Mouse (Mus musculus) fibroblast of lung, adult 2 months (primary cell): ENCODE measurements at regions not wholly inside any gene's neighbourhood (a gene's known extent, or its start where the extent isn't known, plus 50 kb on each side); places are given as distances from the start of the nearest gene placed in this dataset.

Experiments used
- DNase-seq: peaks from one replicate; pipeline ENCODE4 v3.0.0-alpha.2; 2011; ENCODE audit warnings: low read depth

- DNase-seq, result no peak
Observed at GRCm38 (mm10) chr7:71214500-71215055, 136.7 kb downstream of the Gm10295 start.

GRCm38 (mm10) chr7:71193131-71193530, 158.2 kb downstream of the Gm10295 start:
- DNase-seq, result no peak

GRCm38 (mm10) chr7:71190161-71190711, 161.0 kb downstream of the Gm10295 start:
- DNase-seq, result no peak

GRCm38 (mm10) chr7:71189757-71190156, 161.5 kb downstream of the Gm10295 start:
- no peak for DNase-seq

GRCm38 (mm10) chr7:71188119-71188518, 163.2 kb downstream of the Gm10295 start:
- DNase-seq, result no peak

GRCm38 (mm10) chr7:71174871-71175270, 176.4 kb downstream of the Gm10295 start:
- no peak for DNase-seq

- DNase-seq, result no peak
Observed at GRCm38 (mm10) chr7:71139068-71139467, 212.2 kb downstream of the Gm10295 start.

- DNase-seq, result no peak
Observed at GRCm38 (mm10) chr7:71129981-71130380, 221.3 kb downstream of the Gm10295 start.

- no peak for DNase-seq
Observed at GRCm38 (mm10) chr7:71128928-71129327, 222.4 kb downstream of the Gm10295 start.

GRCm38 (mm10) chr7:71121453-71121852, 229.8 kb downstream of the Gm10295 start:
- DNase-seq, result no peak

- no peak for DNase-seq
Observed at GRCm38 (mm10) chr7:71120975-71121374, 230.3 kb downstream of the Gm10295 start.

- DNase-seq, result no peak
Observed at GRCm38 (mm10) chr7:71119987-71120386, 231.3 kb downstream of the Gm10295 start.

GRCm38 (mm10) chr7:71107101-71107500, 244.2 kb downstream of the Gm10295 start:
- no peak for DNase-seq

- DNase-seq, result no peak
Observed at GRCm38 (mm10) chr7:71100266-71100665, 251.0 kb downstream of the Gm10295 start.

- DNase-seq, result no peak
Observed at GRCm38 (mm10) chr7:71098276-71098675, 253.0 kb downstream of the Gm10295 start.

- DNase-seq, result no peak
Observed at GRCm38 (mm10) chr7:71093301-71093939, 257.9 kb downstream of the Gm10295 start.

GRCm38 (mm10) chr7:71092825-71093224, 258.5 kb downstream of the Gm10295 start:
- DNase-seq, result no peak

GRCm38 (mm10) chr7:71092301-71092700, 259.0 kb downstream of the Gm10295 start:
- peak; percentile 85 for DNase-seq

GRCm38 (mm10) chr7:71064446-71065391, 286.6 kb downstream of the Gm10295 start:
- no peak for DNase-seq

GRCm38 (mm10) chr7:71050825-71051224, 300.5 kb downstream of the Gm10295 start:
- DNase-seq, result no peak

- no peak for DNase-seq
Observed at GRCm38 (mm10) chr7:71047201-71047600, 304.1 kb downstream of the Gm10295 start.

- DNase-seq, result no peak
Observed at GRCm38 (mm10) chr7:71046596-71046995, 304.7 kb downstream of the Gm10295 start.

- no peak for DNase-seq
Observed at GRCm38 (mm10) chr7:71043789-71044188, 307.5 kb downstream of the Gm10295 start.
